Mouse (Mus musculus): ENCODE measurements around the gene Asah2.

GRCm38 (mm10) chr19:32067669-32068068 is 40.3 kb downstream of the Asah2 start:
- no peak for TF ChIP-seq CTCF (IDR thresholded peaks at IDR 0.05; ENCODE audit: borderline replicate concordance, control insufficient read depth, extremely low read depth, insufficient read depth, low read length, poor library complexity)
- no peak for TF ChIP-seq POLR2A (IDR thresholded peaks at IDR 0.05; ENCODE audit: control insufficient read depth, extremely low read depth, insufficient read depth, low read length, poor library complexity)

Measured in thymus, adult 2 months (tissue).